Mouse (Mus musculus): ENCODE measurements at regions not wholly inside any gene's neighbourhood (a gene's known extent, or its start where the extent isn't known, plus 50 kb on each side); places are given as distances from the start of the nearest gene placed in this dataset.

DNA sequence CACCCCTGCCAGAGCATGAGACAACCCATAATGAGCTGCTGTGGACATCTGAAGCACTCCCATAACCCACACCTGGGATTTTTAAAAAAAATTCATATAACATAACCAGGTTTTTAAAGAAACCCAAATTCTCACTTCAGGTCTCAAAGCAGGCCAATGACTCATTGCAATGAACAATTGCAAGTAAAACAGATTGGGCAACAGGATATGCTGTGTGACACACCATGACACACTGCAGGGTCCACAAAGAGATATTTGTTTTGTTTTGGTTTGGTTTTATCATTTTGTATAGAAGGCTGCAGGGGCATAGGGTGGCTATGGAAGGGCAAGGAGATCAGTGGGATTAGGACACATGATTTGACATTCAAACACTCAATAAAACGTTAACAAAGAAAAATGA lies 1082.1 kb upstream of the Zeb2 start:
- no peak overlapping the region for H3K4me2 ChIP-seq (ENCODE audit: low read depth)
- no peaks in the 10 kb centered on the region for H3K36me3 ChIP-seq (ENCODE audit: control insufficient read depth, insufficient read depth)
- TF ChIP-seq CEBPB (IDR thresholded peaks at IDR 0.05; ENCODE audit: insufficient read depth, poor library complexity, severe bottlenecking), result peak; percentile 72
- TF ChIP-seq MYOD1 (IDR thresholded peaks at IDR 0.05; ENCODE audit: control insufficient read depth in 1 of 3, insufficient read length in 2 of 3, low read depth in 2 of 3), result no peak
- no peak for TF ChIP-seq MAX (IDR thresholded peaks at IDR 0.05; ENCODE audit: low read depth)
- no peaks in the 10 kb centered on the region for H3K79me2 ChIP-seq (ENCODE audit: control insufficient read depth, insufficient read depth)
- no peaks in the 10 kb centered on the region for H3K27me3 ChIP-seq (ENCODE audit: control insufficient read depth, insufficient read depth, insufficient read length)
- H3K4me3 ChIP-seq, result no peak overlapping the region
- H3ac ChIP-seq (ENCODE audit: control insufficient read depth, insufficient read length), result no peak overlapping the region

DNA sequence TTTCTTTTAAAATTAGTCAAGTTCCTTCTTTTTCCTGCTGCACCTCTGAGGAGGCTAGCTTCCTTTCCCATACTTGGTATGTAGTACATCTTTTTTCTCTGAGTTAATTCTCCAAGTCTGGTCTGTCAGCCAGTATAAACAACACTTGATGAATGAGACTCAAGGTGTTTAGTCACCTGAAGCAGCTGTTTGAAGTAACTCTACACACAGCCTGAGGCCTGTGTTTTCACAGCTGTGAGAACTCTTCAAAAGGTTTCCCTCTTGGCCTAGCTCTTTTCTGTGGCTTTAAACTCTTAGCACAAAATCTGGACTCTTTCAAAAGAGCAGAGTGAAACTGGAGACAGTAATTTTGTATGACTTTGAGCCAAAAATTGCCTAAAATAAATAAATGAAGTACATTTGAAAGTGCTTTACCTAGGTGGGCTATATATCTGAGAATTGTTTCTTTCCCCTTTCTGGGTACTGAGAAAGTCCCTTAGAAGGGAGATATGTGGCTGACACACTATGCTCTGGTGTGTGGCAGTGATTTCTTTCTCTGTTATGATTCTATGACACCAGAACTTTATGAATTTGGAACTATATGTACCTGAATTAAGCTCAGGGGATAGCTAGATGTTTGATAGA lies 1070.2 kb upstream of the Zeb2 start:
- no peaks in the 10 kb centered on the region for H3K79me2 ChIP-seq (ENCODE audit: control insufficient read depth, insufficient read depth)
- no peaks in the 10 kb centered on the region for H3K36me3 ChIP-seq (ENCODE audit: control insufficient read depth, insufficient read depth)
- no peak overlapping the region for H3K4me2 ChIP-seq (ENCODE audit: low read depth)
- H3K4me3 ChIP-seq, result no peak overlapping the region
- TF ChIP-seq MYOG (IDR thresholded peaks at IDR 0.05; ENCODE audit: control insufficient read depth in 1 of 3, insufficient read depth in 1 of 3, insufficient read length in 2 of 3, low read depth in 2 of 3) (peak in 1 of 3 experiments; percentile 3), TCF12 (IDR thresholded peaks at IDR 0.05; ENCODE audit: insufficient read depth, poor library complexity, severe bottlenecking) (peak; percentile 32), E2F4 (IDR thresholded peaks at IDR 0.05; ENCODE audit: insufficient read depth) (no peak), MAX (IDR thresholded peaks at IDR 0.05; ENCODE audit: low read depth) (no peak), POLR2A (IDR thresholded peaks at IDR 0.05; ENCODE audit: insufficient read length, low read depth) (no peak), CEBPB (IDR thresholded peaks at IDR 0.05; ENCODE audit: insufficient read depth, poor library complexity, severe bottlenecking) (no peak), MYOD1 (IDR thresholded peaks at IDR 0.05; ENCODE audit: control insufficient read depth in 1 of 3, insufficient read length in 2 of 3, low read depth in 2 of 3) (peak in 2 of 3 experiments; percentile 10 to 52)
- no peaks in the 10 kb centered on the region for H3K27me3 ChIP-seq (ENCODE audit: control insufficient read depth, insufficient read depth, insufficient read length)
- no peak overlapping the region for H3ac ChIP-seq (ENCODE audit: control insufficient read depth, insufficient read length)

DNA sequence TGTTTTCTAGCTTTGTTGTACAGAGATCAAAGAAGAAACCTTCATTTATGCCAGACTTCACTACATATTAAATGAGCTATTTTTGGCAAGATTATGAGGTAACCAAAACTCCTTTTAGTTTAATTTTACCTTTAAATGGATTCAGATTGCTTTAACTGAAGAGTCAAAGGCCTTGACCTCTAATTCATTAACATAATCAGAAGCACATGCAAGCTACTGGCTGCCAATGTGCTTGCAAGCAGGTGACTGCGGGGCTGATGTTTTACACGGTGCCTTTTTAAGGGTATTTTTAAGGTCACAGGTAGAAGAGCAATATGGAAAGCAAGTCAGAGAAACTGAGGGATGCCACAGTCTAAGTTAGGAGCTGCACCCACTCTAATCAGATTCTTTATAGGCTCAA lies 1066.0 kb upstream of the Zeb2 start:
- no peaks in the 10 kb centered on the region for H3K36me3 ChIP-seq (ENCODE audit: control insufficient read depth, insufficient read depth)
- TF ChIP-seq SRF (IDR thresholded peaks at IDR 0.05; ENCODE audit: control insufficient read depth, insufficient read length, low read depth) (no peak), POLR2A (IDR thresholded peaks at IDR 0.05; ENCODE audit: insufficient read length, low read depth) (no peak), MAX (IDR thresholded peaks at IDR 0.05; ENCODE audit: low read depth) (no peak), CEBPB (IDR thresholded peaks at IDR 0.05; ENCODE audit: insufficient read depth, poor library complexity, severe bottlenecking) (no peak), TCF3 (IDR thresholded peaks at IDR 0.05; ENCODE audit: insufficient read length, low read depth) (no peak), REST (IDR thresholded peaks at IDR 0.05; ENCODE audit: insufficient read depth, insufficient read length) (no peak)

DNA sequence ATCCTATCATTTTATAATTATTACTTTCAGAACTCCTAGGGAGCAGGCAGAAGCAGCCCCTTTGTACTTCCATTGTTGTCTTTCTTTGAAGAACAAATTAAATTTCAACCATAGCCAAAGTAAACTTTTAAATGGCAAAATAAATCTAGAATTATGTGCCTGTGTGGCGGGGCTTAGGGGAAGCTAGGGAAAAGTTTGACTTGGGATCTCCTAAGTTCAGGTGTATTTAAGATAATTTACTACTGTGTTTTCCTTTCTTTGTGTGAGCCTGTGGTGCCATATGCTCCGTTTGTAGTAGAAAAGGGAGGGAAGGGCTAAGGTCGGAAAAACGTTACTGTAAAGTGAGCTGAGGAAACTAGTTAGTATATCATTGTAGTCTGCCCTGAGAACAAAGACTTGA lies 1062.5 kb upstream of the Zeb2 start:
- TF ChIP-seq TCF12 (IDR thresholded peaks at IDR 0.05; ENCODE audit: insufficient read depth, poor library complexity, severe bottlenecking) (no peak), TCF3 (IDR thresholded peaks at IDR 0.05; ENCODE audit: insufficient read length, low read depth) (no peak), CEBPB (IDR thresholded peaks at IDR 0.05; ENCODE audit: insufficient read depth, poor library complexity, severe bottlenecking) (no peak), E2F4 (IDR thresholded peaks at IDR 0.05; ENCODE audit: insufficient read depth) (no peak), REST (IDR thresholded peaks at IDR 0.05; ENCODE audit: insufficient read depth, insufficient read length) (no peak), USF1 (IDR thresholded peaks at IDR 0.05; ENCODE audit: low read depth) (no peak), POLR2AphosphoS2 (IDR thresholded peaks at IDR 0.05; ENCODE audit: insufficient read length, low read depth) (no peak), MAX (IDR thresholded peaks at IDR 0.05; ENCODE audit: low read depth) (no peak), SRF (IDR thresholded peaks at IDR 0.05; ENCODE audit: control insufficient read depth, insufficient read length, low read depth) (no peak), POLR2A (IDR thresholded peaks at IDR 0.05; ENCODE audit: insufficient read length, low read depth) (no peak), MYOG (IDR thresholded peaks at IDR 0.05; ENCODE audit: control insufficient read depth in 1 of 3, insufficient read depth in 1 of 3, insufficient read length in 2 of 3, low read depth in 2 of 3) (no peak), MYOD1 (IDR thresholded peaks at IDR 0.05; ENCODE audit: control insufficient read depth in 1 of 3, insufficient read length in 2 of 3, low read depth in 2 of 3) (no peak)
- Histone ChIP-seq H3ac (ENCODE audit: control insufficient read depth, insufficient read length) (no peak overlapping the region), H3K79me2 (ENCODE audit: control insufficient read depth, insufficient read depth) (no peaks in the 10 kb centered on the region), H3K4me3 (no peak overlapping the region), H3K27me3 (ENCODE audit: control insufficient read depth, insufficient read depth, insufficient read length) (no peaks in the 10 kb centered on the region), H3K36me3 (ENCODE audit: control insufficient read depth, insufficient read depth) (no peaks in the 10 kb centered on the region), H3K4me2 (ENCODE audit: low read depth) (no peak overlapping the region)

More for the DNA sequence above, 1066.0 kb upstream of the Zeb2 start:
- Histone ChIP-seq H3K4me3 (no peak overlapping the region), H3K79me2 (ENCODE audit: control insufficient read depth, insufficient read depth) (no peaks in the 10 kb centered on the region), H3K27me3 (ENCODE audit: control insufficient read depth, insufficient read depth, insufficient read length) (no peaks in the 10 kb centered on the region), H3K4me2 (ENCODE audit: low read depth) (no peak overlapping the region), H3ac (ENCODE audit: control insufficient read depth, insufficient read length) (no peak overlapping the region)

DNA sequence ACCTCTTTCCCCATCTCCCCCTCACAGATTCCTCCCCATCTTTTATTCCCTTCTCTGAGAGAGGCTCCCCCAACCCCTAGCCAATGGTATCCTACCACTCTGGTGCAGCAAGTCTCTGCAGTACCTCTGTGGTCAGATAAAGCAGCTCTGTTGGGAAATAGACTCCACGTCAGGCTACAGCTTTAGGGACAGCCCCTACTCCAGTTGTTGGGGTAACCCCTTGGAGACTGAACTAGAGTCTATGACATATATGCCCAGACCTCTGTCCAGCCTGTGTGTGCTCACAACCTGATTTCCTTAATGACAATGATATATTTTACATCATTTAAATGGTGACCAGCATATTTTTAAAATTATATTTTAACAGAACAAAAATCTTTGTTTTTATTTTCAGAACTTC lies 1051.3 kb upstream of the Zeb2 start:
- H3K4me3 ChIP-seq, result no peak overlapping the region
- no peaks in the 10 kb centered on the region for H3K27me3 ChIP-seq (ENCODE audit: control insufficient read depth, insufficient read depth, insufficient read length)
- no peak for TF ChIP-seq CEBPB (IDR thresholded peaks at IDR 0.05; ENCODE audit: insufficient read depth, poor library complexity, severe bottlenecking)
- no peak for TF ChIP-seq USF1 (IDR thresholded peaks at IDR 0.05; ENCODE audit: low read depth)
- TF ChIP-seq SRF (IDR thresholded peaks at IDR 0.05; ENCODE audit: control insufficient read depth, insufficient read length, low read depth), result no peak
- TF ChIP-seq MYOG (IDR thresholded peaks at IDR 0.05; ENCODE audit: control insufficient read depth in 1 of 3, insufficient read depth in 1 of 3, insufficient read length in 2 of 3, low read depth in 2 of 3), result no peak
- TF ChIP-seq E2F4 (IDR thresholded peaks at IDR 0.05; ENCODE audit: insufficient read depth), result no peak
- no peak for TF ChIP-seq POLR2A (IDR thresholded peaks at IDR 0.05; ENCODE audit: insufficient read length, low read depth)
- no peak for TF ChIP-seq MYOD1 (IDR thresholded peaks at IDR 0.05; ENCODE audit: control insufficient read depth in 1 of 3, insufficient read length in 2 of 3, low read depth in 2 of 3)
- TF ChIP-seq REST (IDR thresholded peaks at IDR 0.05; ENCODE audit: insufficient read depth, insufficient read length), result no peak
- no peaks in the 10 kb centered on the region for H3K79me2 ChIP-seq (ENCODE audit: control insufficient read depth, insufficient read depth)
- no peak overlapping the region for H3ac ChIP-seq (ENCODE audit: control insufficient read depth, insufficient read length)
- no peak overlapping the region for H3K4me2 ChIP-seq (ENCODE audit: low read depth)
- no peaks in the 10 kb centered on the region for H3K36me3 ChIP-seq (ENCODE audit: control insufficient read depth, insufficient read depth)
